Mouse (Mus musculus) cortical plate, adult 2 months (tissue): ENCODE results near the gene Il31ra. TPM values are rescaled to one million over a fixed set of nuclear protein-coding genes. Genes with fewer than 3 reads are reported as not detected.
A peak's percentile ranks its signal among the peaks of the same experiment; 100 is the strongest.

Source experiments
- H3K27ac ChIP-seq: fragments of 200-500 bp; 2 replicates; pipeline ENCODE4 v1.5.1; 2012; ENCODE audit warnings: low read length, control low read depth, inconsistent platforms; ENCODE audit not compliant: insufficient read depth
- H3K4me1 ChIP-seq: fragments of 200-500 bp; 2 replicates; pipeline ENCODE4 v1.6.1; 2011; ENCODE audit warnings: low read length; ENCODE audit not compliant: control insufficient read depth, insufficient read depth
- H3K4me3 ChIP-seq: fragments of 200-500 bp; 2 replicates; pipeline ENCODE4 v1.5.1; 2011; ENCODE audit warnings: mild to moderate bottlenecking, low read length, control low read depth; ENCODE audit not compliant: insufficient read depth
- CTCF ChIP-seq: fragments of 200-500 bp; IDR thresholded peaks from 2 replicates; pipeline ENCODE4 v1.5.1; 2011; ENCODE audit warnings: mild to moderate bottlenecking, control low read depth, low read length; ENCODE audit not compliant: insufficient read depth; ENCODE audit errors: extremely low read depth
- POLR2A ChIP-seq: fragments of 200-500 bp; IDR thresholded peaks from 2 replicates; pipeline ENCODE4 v1.6.1; 2011; ENCODE audit warnings: mild to moderate bottlenecking, low read length, control low read depth; ENCODE audit not compliant: insufficient read depth; ENCODE audit errors: extremely low read depth
- polyA plus RNA-seq: library from polyadenylated mRNA; depleted of rRNA; stranded (reverse); fragments of >200 nt; gene quantifications from 2 replicates; pipeline ENCODE4 v1.2.3, GENCODE M21; 2012

Gene Il31ra
- polyA plus RNA-seq, 1 experiment, result 0.13 TPM

- Histone ChIP-seq H3K4me1 (no peaks in the 10 kb centered on the region), H3K27ac (no peak overlapping the region), H3K4me3 (no peak overlapping the region)
- TF ChIP-seq CTCF (no peak), POLR2A (no peak)
Measured at GRCm38 (mm10) chr13:112532235-112532634, 61.9 kb downstream of the Il31ra start.

DNA sequence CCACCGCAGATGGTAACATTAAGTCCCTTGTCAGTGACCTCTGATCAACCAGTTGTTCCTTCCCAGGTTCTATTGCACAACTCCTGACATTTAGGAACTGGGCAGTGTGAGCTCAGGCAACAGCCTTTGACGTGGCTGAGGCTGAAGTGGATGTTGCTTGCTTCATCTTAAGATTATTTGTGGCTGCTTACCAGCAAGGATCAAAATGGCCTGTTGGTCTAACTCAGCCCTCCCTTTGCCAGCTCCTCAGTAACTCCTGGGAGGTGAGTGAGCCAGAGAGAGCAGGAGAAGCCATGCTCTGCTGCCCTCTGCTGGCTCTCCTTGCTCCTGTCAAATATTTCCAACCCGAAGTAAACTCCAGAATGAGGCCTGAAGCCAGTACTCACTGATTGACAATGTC is 64.3 kb downstream of the Il31ra start:
- H3K4me3 ChIP-seq, result no peak overlapping the region
- TF ChIP-seq POLR2A, result no peak
- TF ChIP-seq CTCF, result peak; percentile 78
- no peaks in the 10 kb centered on the region for H3K4me1 ChIP-seq
- H3K27ac ChIP-seq, result no peak overlapping the region

GRCm38 (mm10) chr13:112527186-112527585 is 67.0 kb downstream of the Il31ra start:
- Histone ChIP-seq H3K4me3 (no peak overlapping the region), H3K4me1 (no peaks in the 10 kb centered on the region), H3K27ac (no peak overlapping the region)
- TF ChIP-seq POLR2A (no peak), CTCF (no peak)

DNA sequence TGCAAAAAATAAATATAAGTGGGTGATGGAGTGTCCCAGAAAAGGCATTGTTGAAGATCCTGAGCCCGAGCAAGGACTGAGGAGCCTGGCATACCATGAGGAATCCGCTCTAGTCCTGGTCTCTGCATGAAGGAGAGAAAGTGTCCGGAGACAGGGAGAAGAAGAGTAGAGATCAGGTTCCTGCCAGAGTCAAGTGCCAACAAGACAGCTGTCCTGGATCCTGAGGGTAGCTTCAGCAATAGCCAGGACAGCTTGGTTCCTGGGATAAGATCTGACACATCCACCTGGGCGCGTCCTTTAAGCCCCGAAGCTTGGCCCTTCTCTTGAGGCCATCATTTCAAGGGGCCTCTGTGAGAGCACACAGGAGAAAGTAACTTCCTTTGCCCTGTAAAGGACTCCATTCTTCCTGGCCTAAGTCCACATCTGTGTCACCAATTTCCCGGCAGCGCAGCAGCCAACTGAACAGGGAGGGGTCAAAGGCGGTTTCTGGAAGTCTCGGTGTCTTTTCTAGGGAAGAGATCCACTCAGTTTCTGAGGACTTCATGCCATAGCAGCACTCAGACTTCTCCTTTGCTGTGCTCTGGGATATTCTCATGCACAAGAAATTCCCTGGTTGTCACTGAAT is 70.7 kb downstream of the Il31ra start:
- TF ChIP-seq CTCF (no peak), POLR2A (no peak)
- Histone ChIP-seq H3K4me3 (no peak overlapping the region), H3K27ac (no peak overlapping the region), H3K4me1 (no peaks in the 10 kb centered on the region)

DNA sequence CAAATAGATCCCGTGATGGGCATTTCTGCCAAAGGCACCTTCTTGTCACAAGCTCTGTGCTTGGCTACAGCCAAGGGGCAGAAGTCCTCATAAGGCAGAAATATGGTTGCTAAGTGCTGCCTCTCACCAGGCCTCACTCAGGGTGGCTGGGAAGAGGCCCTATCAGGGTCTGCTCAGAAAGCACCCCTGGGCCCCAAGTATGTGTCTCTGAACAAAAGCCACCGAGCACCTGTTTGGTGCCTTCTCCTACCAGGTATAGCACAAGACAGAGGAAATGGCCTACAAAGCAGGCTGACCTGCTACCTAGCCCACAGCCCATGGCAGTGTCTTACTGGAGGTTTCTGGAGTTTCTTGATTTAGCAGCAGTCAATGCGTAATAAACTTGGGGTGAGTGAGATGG is 71.3 kb downstream of the Il31ra start:
- TF ChIP-seq CTCF (no peak), POLR2A (no peak)

GRCm38 (mm10) chr13:112522261-112522660 is 71.9 kb downstream of the Il31ra start:
- no peak overlapping the region for H3K4me3 ChIP-seq
- H3K27ac ChIP-seq, result no peak overlapping the region
- no peak for TF ChIP-seq POLR2A
- H3K4me1 ChIP-seq, result no peaks in the 10 kb centered on the region

More for the DNA sequence above, 71.3 kb downstream of the Il31ra start:
- H3K4me1 ChIP-seq, result no peaks in the 10 kb centered on the region
- no peak overlapping the region for H3K27ac ChIP-seq
- no peak overlapping the region for H3K4me3 ChIP-seq

DNA sequence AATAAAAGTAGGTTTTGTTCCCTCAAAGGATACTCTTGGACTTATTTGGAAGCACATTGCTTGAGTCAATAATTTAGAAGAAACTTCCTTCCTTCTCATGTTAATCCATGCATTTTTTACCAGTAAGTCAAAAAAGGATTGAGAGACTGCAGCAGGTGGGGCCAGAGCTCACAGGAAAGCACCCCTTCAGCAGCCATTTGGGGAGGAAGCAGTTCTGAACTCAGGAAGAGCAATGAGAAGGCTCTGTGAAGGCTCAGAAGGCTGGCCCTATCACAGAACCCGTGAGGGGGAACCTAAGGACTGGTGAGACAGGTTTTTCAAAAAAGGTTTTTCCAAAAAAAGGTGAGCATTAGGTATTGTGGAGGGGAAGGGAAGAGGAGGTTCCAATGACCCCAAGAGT is 79.6 kb downstream of the Il31ra start:
- no peaks in the 10 kb centered on the region for H3K4me1 ChIP-seq
- TF ChIP-seq CTCF, result no peak
- no peak for TF ChIP-seq POLR2A
- no peak overlapping the region for H3K27ac ChIP-seq
- no peak overlapping the region for H3K4me3 ChIP-seq

DNA sequence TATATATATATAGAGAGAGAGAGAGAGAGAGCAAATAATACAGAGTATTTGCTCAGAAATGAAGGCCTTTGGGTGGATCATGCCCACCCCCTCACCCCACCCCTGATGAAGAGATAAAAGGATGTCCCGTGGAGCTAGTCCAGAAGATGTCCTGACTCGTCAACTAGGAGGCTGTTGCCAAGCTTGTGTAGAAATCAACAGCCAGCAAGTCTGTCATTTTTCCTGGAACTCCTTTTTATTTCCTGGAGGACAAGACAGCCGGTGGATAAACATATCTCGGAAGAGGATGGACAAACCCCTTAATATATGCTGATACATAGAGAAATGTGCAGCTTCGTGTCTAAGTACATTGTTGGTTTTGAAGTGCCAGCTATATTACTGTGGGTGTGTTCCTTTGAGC is 81.3 kb downstream of the Il31ra start:
- Histone ChIP-seq H3K27ac (no peak overlapping the region), H3K4me3 (no peak overlapping the region), H3K4me1 (no peaks in the 10 kb centered on the region)
- TF ChIP-seq POLR2A (no peak), CTCF (no peak)

DNA sequence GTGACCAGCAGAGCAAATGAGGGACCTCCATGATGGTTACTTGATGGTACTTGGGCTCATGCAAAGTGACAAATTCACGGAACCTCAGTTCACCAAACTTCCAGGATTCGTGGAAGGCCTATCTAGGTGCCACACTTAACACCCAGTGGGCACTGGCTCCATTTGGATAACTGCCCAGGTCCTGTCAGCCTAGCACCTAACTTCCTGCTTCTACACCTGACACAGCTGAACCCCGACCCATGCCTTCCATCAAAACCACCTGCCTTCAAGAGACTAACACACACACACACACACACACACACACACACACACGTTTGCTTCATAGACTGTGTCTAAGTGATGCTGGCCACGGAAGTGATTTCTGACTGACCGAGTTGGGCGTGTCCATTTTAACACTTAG is 82.3 kb downstream of the Il31ra start:
- Histone ChIP-seq H3K4me3 (no peak overlapping the region), H3K27ac (no peak overlapping the region), H3K4me1 (no peaks in the 10 kb centered on the region)
- TF ChIP-seq POLR2A (no peak), CTCF (no peak)

- TF ChIP-seq CTCF (no peak), POLR2A (no peak)
- no peaks in the 10 kb centered on the region for H3K4me1 ChIP-seq
- H3K27ac ChIP-seq, result no peak overlapping the region
- H3K4me3 ChIP-seq, result no peak overlapping the region
Measured at GRCm38 (mm10) chr13:112511261-112511660, 82.9 kb downstream of the Il31ra start.
